Mouse (Mus musculus): Measurements from ENCODE around the gene Sbsn.
"Not testable (repeated sequence)": the region's sequence is repeated elsewhere in the genome, so short reads cannot be mapped to it uniquely, and the experiment has no call there.

The Sbsn gene

DNA sequence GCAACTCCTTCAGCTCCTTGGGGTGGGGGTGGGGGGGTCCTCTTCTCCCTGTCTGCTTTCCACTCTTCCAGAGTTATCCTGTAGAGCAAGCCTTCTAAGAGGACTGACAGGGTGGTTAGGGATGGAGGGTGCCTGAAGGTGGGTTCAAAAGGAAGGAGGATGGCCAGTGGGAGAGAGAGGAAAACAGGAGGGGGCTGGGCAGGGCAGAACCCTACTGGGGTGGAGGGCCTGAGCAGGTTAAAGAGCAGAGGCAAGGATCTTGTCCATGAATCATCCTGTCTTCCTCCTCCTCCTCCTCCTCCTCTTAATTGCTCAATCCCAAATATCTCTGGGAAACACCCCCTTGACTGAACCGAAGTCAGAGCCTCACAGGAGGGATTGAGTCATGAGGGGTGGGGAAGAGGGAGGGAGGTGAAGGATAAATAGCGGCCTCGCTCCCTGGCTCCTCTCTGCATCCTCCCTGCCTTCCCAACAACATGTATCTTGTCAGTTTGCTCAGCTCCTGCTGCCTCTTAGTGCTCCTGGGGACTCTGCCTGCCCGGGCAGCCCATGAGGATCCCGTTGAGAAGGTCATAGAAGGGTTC, at the start of gene Sbsn:
Sbsn (plus strand) TSS at position 386 of the 584 bp plus-strand sequence.
- DNase-seq (ENCODE audit: low spot score in 2 of 2): no peak

DNA sequence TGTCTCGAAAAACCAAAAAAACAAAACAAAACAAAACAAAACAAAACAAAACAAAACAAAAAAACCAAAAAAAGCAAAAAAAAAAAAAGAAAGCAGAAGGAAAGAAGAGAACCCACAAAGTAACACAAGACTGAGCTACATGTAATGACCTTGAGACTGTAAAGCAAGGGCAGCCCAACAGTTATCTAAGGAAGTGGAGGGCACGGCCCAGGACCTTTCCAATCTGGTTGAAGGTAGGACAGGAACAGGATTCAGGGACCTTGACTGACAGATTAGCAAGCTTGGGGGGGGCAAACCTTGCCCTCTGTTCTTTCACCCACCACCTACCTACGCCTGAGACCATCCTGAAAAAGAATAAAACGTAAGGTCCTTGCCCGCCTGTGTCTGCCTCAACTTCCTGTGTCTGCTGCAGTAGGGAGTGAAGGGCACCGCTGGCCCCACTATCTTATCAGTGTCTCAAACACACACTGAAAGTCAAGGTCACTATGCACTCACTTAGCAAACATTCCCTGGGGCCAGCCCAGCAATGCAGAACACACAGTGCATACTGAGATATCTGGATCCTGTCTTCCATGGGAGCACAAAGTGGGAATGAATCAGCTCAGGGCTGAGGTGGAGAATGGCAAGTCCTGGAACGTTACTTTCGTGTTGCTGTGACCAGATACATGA, 44.9 kb upstream of the Sbsn start:
- DNase-seq (ENCODE audit: low spot score in 2 of 2): no peak

GRCm38 (mm10) chr7:30707441-30707840, 43.8 kb upstream of the Sbsn start:
- DNase-seq (ENCODE audit: low spot score in 2 of 2): no peak

DNA sequence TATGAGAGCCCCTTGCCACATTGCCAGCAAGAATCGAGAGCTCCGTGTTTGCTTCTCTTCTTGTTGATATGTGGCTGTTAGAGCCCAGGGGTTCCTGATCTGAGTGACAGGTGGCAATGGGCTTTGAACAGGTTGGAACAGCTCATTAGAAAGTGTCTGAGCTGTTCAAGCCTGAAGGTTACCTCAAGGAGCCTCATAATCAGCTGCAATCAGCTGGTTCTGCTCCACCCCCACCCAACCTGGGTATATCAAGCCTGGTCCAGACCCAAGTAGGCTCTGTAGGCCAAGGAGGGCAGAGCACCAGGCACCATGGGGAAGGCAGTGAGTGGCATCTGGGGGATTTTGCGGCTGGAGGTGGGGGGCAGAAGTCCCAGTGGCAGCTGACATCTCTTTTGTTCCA, 39.3 kb upstream of the Sbsn start, which contains the start of gene Atp4a:
Atp4a (plus strand) TSS at position 268 of the 400 bp plus-strand sequence.
- DNase-seq (ENCODE audit: low spot score in 2 of 2): no peak

DNA sequence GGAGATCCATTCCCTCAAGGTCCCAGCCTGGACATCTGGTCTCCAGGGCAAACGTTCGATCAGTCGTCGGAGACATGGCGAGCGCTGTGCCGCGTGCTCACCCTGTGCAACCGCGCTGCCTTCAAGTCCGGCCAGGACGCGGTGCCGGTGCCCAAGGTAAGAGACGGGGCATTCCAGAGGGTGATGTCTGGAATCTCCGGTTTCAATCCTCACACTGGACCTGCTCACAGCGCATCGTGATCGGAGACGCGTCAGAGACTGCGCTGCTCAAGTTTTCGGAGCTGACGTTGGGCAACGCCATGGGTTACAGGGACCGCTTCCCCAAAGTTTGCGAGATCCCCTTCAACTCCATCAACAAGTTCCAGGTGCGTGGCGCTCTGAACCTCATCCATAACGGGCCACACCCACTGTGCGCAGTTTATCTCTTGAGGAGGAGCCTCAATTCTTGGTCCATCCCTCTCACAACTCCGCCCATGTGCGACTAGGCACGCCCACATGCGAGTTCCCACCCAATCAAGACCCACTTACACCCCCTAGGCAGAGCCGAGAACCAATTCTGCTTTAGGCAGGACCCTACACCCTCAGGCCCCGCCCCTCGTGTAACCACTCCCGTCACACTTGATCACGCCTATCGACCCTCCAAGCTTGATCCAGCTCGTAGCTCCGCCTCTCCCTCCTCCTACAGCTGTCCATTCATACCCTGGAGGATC, 34.1 kb upstream of the Sbsn start:
- peak; percentile 54 to 85 for DNase-seq (ENCODE audit: low spot score in 2 of 2)

- DNase-seq (ENCODE audit: low spot score in 2 of 2): no peak
Measured at GRCm38 (mm10) chr7:30717716-30718046, 33.6 kb upstream of the Sbsn start.

- DNase-seq (ENCODE audit: low spot score in 2 of 2): no peak
Measured at GRCm38 (mm10) chr7:30719669-30720068, 31.6 kb upstream of the Sbsn start.

DNA sequence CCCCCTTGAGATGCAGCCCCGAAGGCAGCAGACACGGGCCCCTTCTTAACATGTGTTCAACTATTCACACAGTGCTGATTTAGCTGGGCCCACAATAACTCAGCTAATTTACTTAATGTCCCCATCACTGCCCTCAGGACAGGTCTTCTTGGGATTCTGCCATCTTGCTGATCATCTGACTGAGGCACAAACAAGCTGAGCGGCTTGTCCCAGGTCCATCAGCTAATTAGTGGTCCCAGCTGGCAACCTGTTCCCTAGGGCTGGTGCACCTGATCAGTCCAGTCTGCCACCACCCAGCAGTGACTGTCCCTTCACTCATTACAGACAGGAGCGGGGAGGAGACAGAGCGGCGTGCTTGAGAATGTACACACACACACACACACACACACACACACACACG, 30.0 kb upstream of the Sbsn start:
- DNase-seq (ENCODE audit: low spot score in 2 of 2): no peak

- DNase-seq (ENCODE audit: low spot score in 2 of 2): no peak
Measured at GRCm38 (mm10) chr7:30723274-30723953, 27.9 kb upstream of the Sbsn start.

DNA sequence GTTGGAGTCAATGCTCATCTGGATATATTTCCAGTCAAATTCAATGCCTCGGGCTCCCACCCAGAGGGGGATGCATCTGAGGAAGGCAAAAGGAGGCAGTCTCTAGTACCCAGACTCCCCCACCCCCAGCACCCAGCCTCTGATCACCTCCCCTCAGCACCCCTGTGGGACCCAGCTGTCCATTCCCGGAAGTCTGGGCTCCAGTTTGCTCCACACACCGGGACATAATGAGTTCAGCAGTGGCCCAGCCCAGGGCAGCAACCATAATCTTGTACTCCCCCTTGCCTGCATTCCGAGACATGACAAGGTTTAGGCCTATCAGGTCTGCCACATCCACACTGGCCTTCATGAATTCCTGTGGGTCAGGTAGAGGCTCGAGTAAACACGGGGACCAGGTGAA, 23.1 kb upstream of the Sbsn start:
- DNase-seq (ENCODE audit: low spot score in 2 of 2): no peak

- no peak for DNase-seq (ENCODE audit: low spot score in 2 of 2)
Measured at GRCm38 (mm10) chr7:30728739-30729395, 22.4 kb upstream of the Sbsn start.

GRCm38 (mm10) chr7:30729396-30730063, 21.7 kb upstream of the Sbsn start, which contains the start of gene Tmem147:
Gene Tmem147 (minus strand): TSS chr7:30729540.
- peak; percentile 93 to 97 for DNase-seq (ENCODE audit: low spot score in 2 of 2)

DNA sequence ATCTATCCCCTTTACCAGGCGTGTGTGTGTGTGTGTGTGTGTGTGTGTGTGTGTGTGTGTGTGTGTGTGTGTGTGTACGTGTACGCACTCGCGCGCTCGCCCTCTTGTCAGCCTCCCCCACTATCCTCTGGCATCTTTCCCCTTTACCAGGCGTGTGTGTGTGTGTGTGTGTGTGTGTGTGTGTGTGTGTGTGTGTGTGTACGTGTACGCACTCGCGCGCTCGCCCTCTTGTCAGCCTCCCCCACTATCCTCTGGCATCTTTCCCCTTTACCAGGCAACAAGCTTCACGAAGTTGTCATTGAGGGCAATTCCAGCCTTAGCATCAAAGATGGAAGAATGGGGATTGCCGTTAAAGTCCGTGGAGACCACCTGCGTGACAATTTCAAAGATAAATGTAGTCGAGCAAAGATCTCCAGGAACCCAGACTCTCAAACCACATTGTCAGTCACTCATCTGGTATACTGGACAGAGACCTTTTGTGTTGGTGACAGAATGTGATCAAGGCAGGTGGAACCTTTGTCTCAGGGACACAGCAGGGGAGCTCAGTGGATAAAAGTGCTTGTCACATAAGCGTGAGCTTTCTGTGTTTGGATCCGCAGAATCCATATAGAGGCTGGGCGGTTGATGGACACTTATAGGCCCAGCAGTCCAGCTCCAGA, 21.1 kb upstream of the Sbsn start:
- peak in 1 of 2 experiments; percentile 12 for DNase-seq (ENCODE audit: low spot score in 2 of 2)

GRCm38 (mm10) chr7:30736211-30736610, 15.1 kb upstream of the Sbsn start:
- no peak for DNase-seq (ENCODE audit: low spot score in 2 of 2)

DNA sequence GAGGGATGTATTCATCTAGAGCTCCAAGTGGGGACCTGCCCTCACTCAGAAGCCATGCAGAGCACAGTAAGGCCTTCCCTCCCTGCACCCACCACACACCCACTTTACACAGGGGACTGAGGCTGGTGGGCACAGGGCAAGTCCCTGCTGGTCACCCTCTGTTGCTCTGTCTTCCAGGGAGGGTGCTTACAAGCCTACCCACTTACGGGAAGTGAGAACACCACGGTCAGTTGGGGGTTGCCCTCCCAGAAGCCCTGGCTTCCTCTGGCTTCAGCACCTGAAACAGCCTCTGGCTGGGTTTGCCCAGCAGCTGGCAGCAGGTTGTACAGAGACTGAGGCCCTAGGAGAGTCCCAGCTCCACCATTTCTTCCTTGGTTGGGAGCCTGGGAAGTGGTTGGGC, 8.7 kb upstream of the Sbsn start:
- peak in 1 of 2 experiments; percentile 44 for DNase-seq (ENCODE audit: low spot score in 2 of 2)

- DNase-seq (ENCODE audit: low spot score in 2 of 2): not testable (repeated sequence)
Measured at GRCm38 (mm10) chr7:30743617-30744016, 7.7 kb upstream of the Sbsn start, which contains the start of gene Gapdhs. Gene Gapdhs (minus strand): TSS chr7:30743681.

GRCm38 (mm10) chr7:30744022-30744598, 7.2 kb upstream of the Sbsn start:
- DNase-seq (ENCODE audit: low spot score in 2 of 2): no peak

GRCm38 (mm10) chr7:30747525-30748204, 3.6 kb upstream of the Sbsn start:
- no peak for DNase-seq (ENCODE audit: low spot score in 2 of 2)

DNA sequence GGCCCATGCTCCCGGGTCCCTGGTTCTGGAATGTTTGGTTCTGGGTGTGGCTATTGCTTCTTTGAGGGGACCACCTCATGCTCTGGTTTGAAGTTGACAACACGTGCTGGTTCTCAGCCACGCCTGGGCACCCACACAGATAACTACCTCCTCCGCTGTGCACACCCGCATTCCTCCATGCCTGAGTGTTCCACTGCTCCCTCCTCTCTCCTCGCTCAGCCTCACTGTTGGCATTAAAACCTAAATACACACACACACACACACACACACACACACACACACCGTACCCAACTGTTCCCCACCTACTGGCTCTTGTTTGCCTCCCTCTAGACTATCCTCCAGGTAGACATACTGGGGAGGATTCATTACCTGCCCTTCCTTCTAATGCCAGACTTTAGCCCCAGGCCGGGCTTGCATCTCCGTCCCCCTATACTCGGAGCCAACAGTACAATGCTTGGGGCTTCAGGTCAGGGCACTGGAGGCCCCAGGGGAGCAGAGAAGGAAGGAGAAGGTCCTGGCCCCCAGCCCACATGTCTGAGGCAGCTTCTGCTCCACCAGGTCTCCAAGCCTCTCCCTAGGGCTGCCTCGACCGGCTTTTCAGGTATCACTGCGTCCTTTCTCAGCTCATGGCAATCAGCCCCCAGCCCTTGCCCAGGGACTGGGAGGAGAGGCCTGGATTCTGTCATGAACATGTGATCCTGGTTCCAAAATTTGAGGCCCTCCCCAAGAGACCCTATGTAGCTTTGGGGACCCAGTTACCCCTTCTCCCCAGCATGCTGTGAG, 1.3 kb upstream of the Sbsn start:
- no peak for DNase-seq (ENCODE audit: low spot score in 2 of 2)

All from spleen, postnatal 10 days (tissue).